Mouse (Mus musculus) MEL (cell line): Measurements from ENCODE around the gene Samd4. TPM values are rescaled to one million over a fixed set of nuclear protein-coding genes. Genes with fewer than 3 reads are reported as not detected.

Experiments used
- DNase-seq: peaks from one replicate; pipeline ENCODE4 v3.0.0; 2011; ENCODE audit warnings: low read depth, low spot score
- H3K27ac ChIP-seq: 2 replicates; pipeline ENCODE4 v1.5.1; 2012; ENCODE audit warnings: low read depth, mild to moderate bottlenecking, control low read depth, low read length, moderate library complexity; ENCODE audit not compliant: control insufficient read depth
- H3K27me3 ChIP-seq, 2 experiments: fragments of 150-350 bp in 1 of 2; sonication (generic) in 1 of 2; 2 replicates each; pipeline ENCODE4 v1.6.1; 2012; ENCODE audit warnings: low read length in 2 of 2, mild to moderate bottlenecking in 2 of 2, improper control_type of control experiment in 1 of 2, moderate library complexity in 1 of 2; ENCODE audit not compliant: insufficient read depth in 2 of 2, control insufficient read depth in 1 of 2
- H3K36me3 ChIP-seq, 2 experiments: 2 replicates each; pipeline ENCODE4 v1.6.1; 2012 to 2014; ENCODE audit warnings: low read length in 2 of 2, improper control_type of control experiment in 1 of 2, inconsistent platforms in 1 of 2, mild to moderate bottlenecking in 1 of 2; ENCODE audit not compliant: insufficient read depth in 2 of 2, control insufficient read depth in 1 of 2
- H3K4me1 ChIP-seq, 2 experiments: fragments of 150-350 bp in 1 of 2; sonication (generic) in 1 of 2; 2 replicates each; pipeline ENCODE4 v1.6.1; 2012; ENCODE audit warnings: low read length in 2 of 2, improper control_type of control experiment in 1 of 2, mild to moderate bottlenecking in 1 of 2; ENCODE audit not compliant: insufficient read depth in 2 of 2, control insufficient read depth in 1 of 2
- H3K4me3 ChIP-seq, 2 experiments: fragments of 150-350 bp in 1 of 2; sonication (generic) in 1 of 2; 2 replicates each; pipeline ENCODE4 v1.5.1; 2012; ENCODE audit warnings: low read depth in 2 of 2, low read length in 2 of 2, mild to moderate bottlenecking in 2 of 2, moderate library complexity in 2 of 2, control low read depth in 1 of 2, improper control_type of control experiment in 1 of 2; ENCODE audit not compliant: control insufficient read depth in 1 of 2, insufficient read depth in 1 of 2
- H3K79me2 ChIP-seq: 2 replicates; pipeline ENCODE4 v1.6.1; 2012; ENCODE audit warnings: mild to moderate bottlenecking, low read length, moderate library complexity; ENCODE audit not compliant: control insufficient read depth, poor library complexity, insufficient read depth
- H3K9ac ChIP-seq: 2 replicates; pipeline ENCODE4 v1.6.1; 2012; ENCODE audit warnings: low read depth, mild to moderate bottlenecking, control low read depth, low read length, moderate library complexity; ENCODE audit not compliant: control insufficient read depth, poor library complexity, severe bottlenecking
- H3K9me3 ChIP-seq: fragments of 150-350 bp; sonication (generic); replicated peaks from 2 replicates; pipeline ENCODE4 v1.6.1; 2012; ENCODE audit warnings: mild to moderate bottlenecking, low read length, improper control_type of control experiment, moderate library complexity; ENCODE audit not compliant: insufficient read depth
- BHLHE40 ChIP-seq: IDR thresholded peaks from 2 replicates; pipeline ENCODE4 v1.6.1; 2012; ENCODE audit warnings: low read depth, mild to moderate bottlenecking, inconsistent platforms, low read length, improper control_type of control experiment, borderline replicate concordance
- CHD2 ChIP-seq: IDR thresholded peaks from 2 replicates; pipeline ENCODE4 v1.6.1; 2011; ENCODE audit warnings: low read length, improper control_type of control experiment
- E2F4 ChIP-seq: IDR thresholded peaks from 2 replicates; pipeline ENCODE4 v1.6.1; 2011; ENCODE audit warnings: low read depth, low read length, improper control_type of control experiment, borderline replicate concordance
- ELF1 ChIP-seq: IDR thresholded peaks from 2 replicates; pipeline ENCODE4 v1.6.1; 2014; ENCODE audit warnings: low read depth, mild to moderate bottlenecking, inconsistent platforms, low read length, improper control_type of control experiment, moderate library complexity
- ETS1 ChIP-seq: IDR thresholded peaks from 2 replicates; pipeline ENCODE4 v1.6.1; 2012; ENCODE audit warnings: low read depth, mild to moderate bottlenecking, inconsistent platforms, low read length, improper control_type of control experiment, moderate library complexity
- GABPA ChIP-seq: IDR thresholded peaks from 2 replicates; pipeline ENCODE4 v1.6.1; 2012; ENCODE audit warnings: low read depth, mild to moderate bottlenecking, inconsistent platforms, low read length, improper control_type of control experiment, moderate library complexity
- HCFC1 ChIP-seq: IDR thresholded peaks from 2 replicates; pipeline ENCODE4 v1.6.1; 2012; ENCODE audit warnings: low read depth, mild to moderate bottlenecking, inconsistent platforms, low read length, improper control_type of control experiment, moderate library complexity
- KAT2A ChIP-seq: conservative IDR thresholded peaks from 2 replicates; pipeline ENCODE4 v1.6.1; 2012; ENCODE audit warnings: low read depth, low read length, improper control_type of control experiment, inconsistent platforms
- MEF2A ChIP-seq: IDR thresholded peaks from 2 replicates; pipeline ENCODE4 v1.6.1; 2014; ENCODE audit warnings: low read depth, mild to moderate bottlenecking, inconsistent platforms, low read length, improper control_type of control experiment; ENCODE audit not compliant: poor library complexity, insufficient replicate concordance, severe bottlenecking; ENCODE audit errors: extremely low read depth
- MXI1 ChIP-seq: IDR thresholded peaks from 2 replicates; pipeline ENCODE4 v1.6.1; 2011; ENCODE audit warnings: mild to moderate bottlenecking, low read depth, low read length, improper control_type of control experiment
- NRF1 ChIP-seq: IDR thresholded peaks from 2 replicates; pipeline ENCODE4 v1.6.1; 2014; ENCODE audit warnings: low read depth, mild to moderate bottlenecking, inconsistent platforms, low read length, improper control_type of control experiment, moderate library complexity; ENCODE audit not compliant: poor library complexity, insufficient read depth, severe bottlenecking
- POLR2AphosphoS2 ChIP-seq: IDR thresholded peaks from 2 replicates; pipeline ENCODE4 v1.6.1; 2011; ENCODE audit warnings: low read length, improper control_type of control experiment
- RAD21 ChIP-seq: IDR thresholded peaks from 2 replicates; pipeline ENCODE4 v1.6.1; 2011; ENCODE audit warnings: mild to moderate bottlenecking, low read depth, low read length, improper control_type of control experiment
- RCOR1 ChIP-seq: IDR thresholded peaks from 2 replicates; pipeline ENCODE4 v1.6.1; 2012; ENCODE audit warnings: low read depth, mild to moderate bottlenecking, inconsistent platforms, low read length, improper control_type of control experiment
- SIN3A ChIP-seq: IDR thresholded peaks from 2 replicates; pipeline ENCODE4 v1.6.1; 2012; ENCODE audit warnings: low read length, improper control_type of control experiment, inconsistent platforms
- TCF12 ChIP-seq: IDR thresholded peaks from 2 replicates; pipeline ENCODE4 v1.6.1; 2014; ENCODE audit warnings: low read depth, mild to moderate bottlenecking, inconsistent platforms, low read length, improper control_type of control experiment, moderate library complexity
- USF1 ChIP-seq: IDR thresholded peaks from 2 replicates; pipeline ENCODE4 v1.6.1; 2014; ENCODE audit warnings: low read depth, mild to moderate bottlenecking, inconsistent platforms, low read length, improper control_type of control experiment, moderate library complexity
- ZMIZ1 ChIP-seq: IDR thresholded peaks from 2 replicates; pipeline ENCODE4 v1.6.1; 2012; ENCODE audit warnings: low read depth, mild to moderate bottlenecking, inconsistent platforms, low read length, improper control_type of control experiment, moderate library complexity
- polyA plus RNA-seq, 2 experiments: library from polyadenylated mRNA; stranded (reverse) in 1 of 2; unstranded in 1 of 2; fragments of >175 nt in 1 of 2; fragments of >200 nt in 1 of 2; gene quantifications; 2 replicates each; pipeline versions ENCODE4 v1.2.1 to v1.2.4; 2012; ENCODE audit warnings: low replicate concordance in 2 of 2, low read depth in 1 of 2; ENCODE audit not compliant: insufficient read length in 2 of 2, insufficient read depth in 1 of 2, missing spikeins in 1 of 2
- total RNA-seq: library from RNA; depleted of rRNA; stranded (reverse); fragments of 300-350 nt; gene quantifications from 2 replicates; pipeline ENCODE4 v1.2.3, GENCODE M21; 2012

The Samd4 gene
- total and polyA plus RNA-seq, 3 experiments: 0.04 to 0.08 TPM; not detected in 1

- TF ChIP-seq ELF1: no peak
- no peak for TF ChIP-seq ETS1
- no peak for TF ChIP-seq NRF1
- no peak for TF ChIP-seq E2F4
- no peak for TF ChIP-seq CHD2
- TF ChIP-seq POLR2AphosphoS2: no peak
- no peak for TF ChIP-seq MXI1
- TF ChIP-seq HCFC1: no peak
Observed at GRCm38 (mm10) chr14:46976712-46977111, 94.1 kb downstream of the Samd4 start.

GRCm38 (mm10) chr14:46977660-46978059 is 95.0 kb downstream of the Samd4 start:
- H3K9ac ChIP-seq: no peak overlapping the region
- DNase-seq: no peak
- H3K36me3 ChIP-seq: no peaks in the 10 kb centered on the region
- no peaks in the 10 kb centered on the region for H3K9me3 ChIP-seq
- H3K79me2 ChIP-seq: no peaks in the 10 kb centered on the region
- TF ChIP-seq MXI1 (no peak), RCOR1 (no peak), BHLHE40 (no peak), TCF12 (no peak), ZMIZ1 (no peak), USF1 (no peak), GABPA (no peak)
- TF ChIP-seq, all 39 proteins: peak for 0
- Histone ChIP-seq H3K4me3 (no peak overlapping the region), H3K27ac (no peak overlapping the region), H3K27me3 (no peaks in the 10 kb centered on the region; a peak in 1 of 4 replicates), H3K4me1 (no peaks in the 10 kb centered on the region)

More at GRCm38 (mm10) chr14:46976712-46977111, 94.1 kb downstream of the Samd4 start:
- DNase-seq: no peak
- Histone ChIP-seq H3K27ac (no peak overlapping the region), H3K27me3 (no peaks in the 10 kb centered on the region; a peak in 2 of 4 replicates), H3K79me2 (no peaks in the 10 kb centered on the region), H3K9me3 (no peaks in the 10 kb centered on the region), H3K9ac (no peak overlapping the region), H3K36me3 (no peaks in the 10 kb centered on the region), H3K4me1 (no peaks in the 10 kb centered on the region), H3K4me3 (no peak overlapping the region)

- no peak for DNase-seq
- TF ChIP-seq SIN3A (no peak), RAD21 (no peak), RCOR1 (no peak), KAT2A (no peak), MEF2A (no peak)
- Histone ChIP-seq H3K36me3 (no peaks in the 10 kb centered on the region), H3K27ac (no peak overlapping the region), H3K27me3 (no peaks in the 10 kb centered on the region; a peak in 1 of 4 replicates), H3K9me3 (no peaks in the 10 kb centered on the region), H3K9ac (no peak overlapping the region), H3K4me3 (no peak overlapping the region), H3K4me1 (no peaks in the 10 kb centered on the region), H3K79me2 (no peaks in the 10 kb centered on the region)
Observed at GRCm38 (mm10) chr14:46979172-46979571, 96.5 kb downstream of the Samd4 start.
